Mouse (Mus musculus) myocyte (in vitro differentiated cells): Measurements from ENCODE around the gene D13Ertd608e.

Experiments used
- CEBPB ChIP-seq: IDR thresholded peaks from 2 replicates; pipeline ENCODE4 v1.6.1; 2011; ENCODE audit warnings: mild to moderate bottlenecking, moderate library complexity; ENCODE audit not compliant: poor library complexity, insufficient read depth, severe bottlenecking
- MAX ChIP-seq: IDR thresholded peaks from one replicate; pipeline ENCODE4 v1.6.1; 2011; ENCODE audit warnings: low read depth, mild to moderate bottlenecking, control low read depth
- POLR2A ChIP-seq: IDR thresholded peaks from one replicate; pipeline ENCODE4 v1.6.1; 2011; ENCODE audit warnings: low read depth, mild to moderate bottlenecking, control low read depth, moderate library complexity; ENCODE audit not compliant: insufficient read length
- POLR2AphosphoS2 ChIP-seq: IDR thresholded peaks from one replicate; pipeline ENCODE4 v1.6.1; 2011; ENCODE audit warnings: low read depth, control low read depth; ENCODE audit not compliant: insufficient read length
- REST ChIP-seq: IDR thresholded peaks from one replicate; pipeline ENCODE4 v1.6.1; 2011; ENCODE audit warnings: mild to moderate bottlenecking, control low read depth, moderate library complexity; ENCODE audit not compliant: insufficient read depth, insufficient read length
- SRF ChIP-seq: IDR thresholded peaks from one replicate; pipeline ENCODE4 v1.6.1; 2011; ENCODE audit warnings: low read depth; ENCODE audit not compliant: control insufficient read depth, insufficient read length
- TCF12 ChIP-seq: IDR thresholded peaks from one replicate; pipeline ENCODE4 v1.6.1; 2011; ENCODE audit warnings: mild to moderate bottlenecking, control low read depth; ENCODE audit not compliant: poor library complexity, insufficient read depth, severe bottlenecking
- USF1 ChIP-seq: IDR thresholded peaks from one replicate; pipeline ENCODE4 v1.6.1; 2011; ENCODE audit warnings: low read depth, mild to moderate bottlenecking, control low read depth, moderate library complexity

DNA sequence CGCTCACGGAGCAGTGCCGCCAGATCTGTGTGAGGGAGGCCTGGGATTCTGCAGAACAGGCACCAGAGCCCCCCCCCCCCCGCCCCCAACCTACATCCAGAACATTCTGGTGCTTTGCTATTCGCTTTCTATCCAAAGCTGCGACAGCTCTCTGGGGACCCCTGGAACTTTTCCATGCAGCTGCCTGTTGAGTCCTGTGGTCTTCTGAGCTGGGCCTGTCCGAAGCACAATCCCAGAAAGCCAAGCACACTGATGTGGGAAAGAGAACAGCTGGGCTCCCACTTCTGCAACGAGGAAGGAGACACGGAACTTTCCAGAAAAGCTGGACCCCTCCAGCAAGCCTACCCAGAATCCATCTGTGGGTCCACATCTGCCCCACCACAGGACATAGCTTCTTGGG, 25.8 kb upstream of the D13Ertd608e start:
- no peak for TF ChIP-seq USF1
- no peak for TF ChIP-seq POLR2A
- TF ChIP-seq POLR2AphosphoS2: no peak
- TF ChIP-seq TCF12: no peak
- TF ChIP-seq MAX: no peak
- TF ChIP-seq SRF: no peak
- no peak for TF ChIP-seq REST
- TF ChIP-seq CEBPB: no peak
